Mouse (Mus musculus) kidney, postnatal 4 days (tissue): Measurements from ENCODE around the gene Pyroxd2.
"Not testable (repeated sequence)": the region's sequence is repeated elsewhere in the genome, so short reads cannot be mapped to it uniquely, and the experiment has no call there.

ENCODE experiments used
- DNase-seq, 2 experiments: peaks; one replicate each; pipeline ENCODE4 v3.0.0; 2021; ENCODE audit warnings: mixed read lengths in 2 of 2

The Pyroxd2 gene

GRCm38 (mm10) chr19:42752363-42752931, at the start of gene Pyroxd2:
Pyroxd2 (minus strand) TSS chr19:42752775.
- DNase-seq, result peak; percentile 91 to 95

- DNase-seq, result no peak
These were observed 45.3 kb upstream of the Pyroxd2 start for GRCm38 (mm10) chr19:42797866-42798265.

- DNase-seq, result peak in 1 of 2 experiments; percentile 27
These were observed 43.2 kb upstream of the Pyroxd2 start for GRCm38 (mm10) chr19:42795801-42796200.

GRCm38 (mm10) chr19:42794914-42795613, 42.5 kb upstream of the Pyroxd2 start:
- DNase-seq, result peak; percentile 93 to 94

- DNase-seq, result peak in 1 of 2 experiments; percentile 38
These were observed 35.7 kb upstream of the Pyroxd2 start for GRCm38 (mm10) chr19:42788311-42788710.

- no peak for DNase-seq
These were observed 33.1 kb upstream of the Pyroxd2 start for GRCm38 (mm10) chr19:42785562-42786220.

GRCm38 (mm10) chr19:42785129-42785528, 32.6 kb upstream of the Pyroxd2 start:
- no peak for DNase-seq

- DNase-seq, result not testable (repeated sequence)
These were observed 27.6 kb upstream of the Pyroxd2 start for GRCm38 (mm10) chr19:42780156-42780538.

- peak; percentile 88 to 94 for DNase-seq
These were observed 27.1 kb upstream of the Pyroxd2 start, which contains the start of gene Hps1 for GRCm38 (mm10) chr19:42779531-42780155. Hps1 (minus strand) TSS chr19:42779978.

GRCm38 (mm10) chr19:42777801-42778200, 25.2 kb upstream of the Pyroxd2 start:
- peak; percentile 60 to 65 for DNase-seq

- peak; percentile 42 to 61 for DNase-seq
These were observed 24.2 kb upstream of the Pyroxd2 start for GRCm38 (mm10) chr19:42776813-42777212.

GRCm38 (mm10) chr19:42770141-42770872, 17.7 kb upstream of the Pyroxd2 start:
- no peak for DNase-seq

GRCm38 (mm10) chr19:42769648-42770047, 17.1 kb upstream of the Pyroxd2 start:
- DNase-seq, result no peak

- DNase-seq, result no peak
These were observed 14.8 kb upstream of the Pyroxd2 start for GRCm38 (mm10) chr19:42767361-42767760.

- no peak for DNase-seq
These were observed 11.8 kb upstream of the Pyroxd2 start for GRCm38 (mm10) chr19:42764398-42764797.

GRCm38 (mm10) chr19:42756671-42757070, 4.1 kb upstream of the Pyroxd2 start:
- DNase-seq, result no peak

- peak; percentile 54 to 67 for DNase-seq
These were observed 2.7 kb upstream of the Pyroxd2 start for GRCm38 (mm10) chr19:42755148-42755870.

GRCm38 (mm10) chr19:42753141-42753917, 754 bp upstream of the Pyroxd2 start:
- DNase-seq, result peak; percentile 82 to 88

GRCm38 (mm10) chr19:42750196-42750595, 2.4 kb downstream of the Pyroxd2 start:
- DNase-seq, result peak in 1 of 2 experiments; percentile 31

- DNase-seq, result no peak
These were observed 5.9 kb downstream of the Pyroxd2 start for GRCm38 (mm10) chr19:42746702-42747101.

GRCm38 (mm10) chr19:42745869-42746224, 6.7 kb downstream of the Pyroxd2 start:
- no peak for DNase-seq
